Mouse (Mus musculus): ENCODE measurements around the gene Ube2t.

GRCm38 (mm10) chr1:134995437-134995836, 33.1 kb downstream of the Ube2t start:
- no peak for TF ChIP-seq CTCF (IDR thresholded peaks at IDR 0.05; ENCODE audit: low read depth)
- TF ChIP-seq EP300 (optimal IDR thresholded peaks at IDR 0.05) = no peak

Measured in stomach, postnatal 0 days (tissue).